Mouse (Mus musculus): ENCODE results near the gene Pcnp.
"Not testable (repeated sequence)": the region's sequence is repeated elsewhere in the genome, so short reads cannot be mapped to it uniquely, and the experiment has no call there.

Gene Pcnp

DNA sequence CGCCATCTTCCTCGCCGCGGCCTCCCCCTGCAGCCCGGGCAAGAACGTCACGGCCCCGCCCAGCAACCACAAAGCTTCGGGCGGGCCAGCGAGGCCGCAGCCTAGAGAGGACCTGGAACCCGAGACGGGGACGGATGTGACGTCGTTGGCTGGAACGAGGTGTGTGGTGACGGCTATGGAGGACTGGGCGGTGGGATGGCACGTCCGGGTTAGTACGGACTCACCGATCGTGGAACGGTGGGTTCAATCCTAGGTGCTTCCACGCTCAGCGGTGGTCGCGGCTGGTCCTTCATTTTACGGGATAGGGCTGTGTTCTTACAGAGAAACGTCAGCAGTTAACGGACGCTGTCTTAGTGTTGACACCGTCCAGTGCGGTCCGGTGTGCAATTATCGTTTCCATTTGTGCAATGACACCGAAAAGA, at the start of gene Pcnp:
TSS of gene Pcnp (minus strand) at position 79 of the 422 bp plus-strand sequence.
- peak; percentile 98 for DNase-seq

GRCm38 (mm10) chr16:56076121-56076869, 46.8 kb upstream of the Pcnp start:
- no peak for DNase-seq

DNA sequence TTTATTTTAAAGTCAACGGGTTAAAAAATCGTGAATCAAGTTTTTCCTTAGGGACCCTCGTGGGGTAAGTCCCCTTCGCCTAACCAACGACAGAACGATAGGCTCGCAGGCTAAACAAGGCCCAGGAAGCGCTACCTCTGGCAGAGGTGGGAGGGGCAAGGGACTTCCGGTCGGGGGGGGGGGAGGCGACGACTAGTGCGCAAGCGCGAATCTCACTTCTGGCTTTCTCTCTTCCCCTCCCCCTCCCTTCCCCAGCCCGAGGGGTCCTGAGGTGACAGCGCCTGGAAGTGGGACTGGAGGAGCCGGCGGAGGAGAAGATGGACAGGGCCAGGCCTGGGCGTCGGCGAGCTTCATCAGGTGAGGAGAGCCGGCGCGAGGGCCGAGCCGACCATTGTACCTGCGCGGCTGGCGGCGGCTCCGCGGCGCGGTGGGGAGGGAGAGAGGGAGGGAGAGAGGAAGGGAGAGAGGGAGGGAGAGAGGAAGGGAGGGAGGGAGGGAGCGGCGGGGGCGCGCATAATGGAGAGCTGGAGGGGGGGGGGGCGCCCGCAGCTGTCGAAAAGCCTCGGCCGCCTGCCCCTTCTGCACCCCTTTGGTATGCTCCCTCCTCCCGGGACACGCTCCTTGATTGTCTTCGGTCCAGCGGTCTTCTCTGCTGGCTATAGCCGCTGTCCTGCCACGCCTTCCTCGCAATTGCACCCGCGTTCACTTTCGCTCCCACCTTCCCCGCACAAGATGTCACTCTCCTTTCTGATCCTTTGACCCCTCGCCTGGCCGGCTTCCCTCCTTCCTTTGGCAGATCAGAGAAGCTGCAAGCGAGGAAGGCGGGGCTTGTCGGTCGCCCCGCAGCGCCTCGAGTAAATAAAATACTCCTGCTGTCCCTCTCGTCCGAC, 45.9 kb upstream of the Pcnp start:
- peak; percentile 81 for DNase-seq

DNA sequence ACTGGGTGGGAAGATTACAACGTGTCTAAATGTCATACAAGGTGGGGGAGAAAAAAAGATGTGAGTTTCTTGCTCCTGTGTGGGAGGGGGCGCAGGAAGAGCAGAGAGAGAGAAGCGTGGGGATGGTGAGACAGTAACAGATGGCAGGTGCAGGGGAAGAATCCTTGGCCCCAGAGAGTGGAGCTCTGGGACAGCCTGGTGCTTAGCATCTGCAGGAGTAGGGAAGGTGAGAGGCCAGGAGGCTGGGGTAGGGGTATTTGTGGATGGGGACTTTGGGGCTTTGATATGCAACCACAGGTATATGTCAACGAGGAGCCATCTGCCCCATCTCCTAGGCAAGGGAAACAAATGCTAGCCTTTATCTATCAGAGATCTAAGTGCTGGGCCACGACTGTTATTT, 45.0 kb upstream of the Pcnp start:
- no peak for DNase-seq

DNA sequence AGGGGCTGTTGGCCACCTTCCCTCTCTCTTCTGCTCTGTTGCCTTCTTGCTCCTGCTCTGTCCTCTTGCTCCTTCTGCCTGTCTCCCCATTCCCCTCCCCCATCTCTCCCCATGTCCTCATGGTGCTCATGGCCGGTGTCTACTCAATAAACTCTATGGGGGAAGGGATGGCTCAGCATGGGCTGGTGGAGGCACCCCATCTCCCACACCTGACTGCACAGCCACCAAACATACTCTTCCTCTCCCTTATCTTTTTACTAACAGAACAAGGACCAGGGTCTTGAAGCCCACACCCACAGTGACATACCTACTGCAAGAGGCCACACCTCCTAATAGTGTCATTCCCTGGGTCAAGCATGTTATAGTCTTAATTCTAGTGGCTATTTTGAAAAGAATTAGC, 44.6 kb upstream of the Pcnp start:
- DNase-seq, result no peak

GRCm38 (mm10) chr16:56073150-56073549, 43.6 kb upstream of the Pcnp start:
- not testable (repeated sequence) for DNase-seq

- no peak for DNase-seq
Measured at GRCm38 (mm10) chr16:56072533-56072932, 43.0 kb upstream of the Pcnp start.

DNA sequence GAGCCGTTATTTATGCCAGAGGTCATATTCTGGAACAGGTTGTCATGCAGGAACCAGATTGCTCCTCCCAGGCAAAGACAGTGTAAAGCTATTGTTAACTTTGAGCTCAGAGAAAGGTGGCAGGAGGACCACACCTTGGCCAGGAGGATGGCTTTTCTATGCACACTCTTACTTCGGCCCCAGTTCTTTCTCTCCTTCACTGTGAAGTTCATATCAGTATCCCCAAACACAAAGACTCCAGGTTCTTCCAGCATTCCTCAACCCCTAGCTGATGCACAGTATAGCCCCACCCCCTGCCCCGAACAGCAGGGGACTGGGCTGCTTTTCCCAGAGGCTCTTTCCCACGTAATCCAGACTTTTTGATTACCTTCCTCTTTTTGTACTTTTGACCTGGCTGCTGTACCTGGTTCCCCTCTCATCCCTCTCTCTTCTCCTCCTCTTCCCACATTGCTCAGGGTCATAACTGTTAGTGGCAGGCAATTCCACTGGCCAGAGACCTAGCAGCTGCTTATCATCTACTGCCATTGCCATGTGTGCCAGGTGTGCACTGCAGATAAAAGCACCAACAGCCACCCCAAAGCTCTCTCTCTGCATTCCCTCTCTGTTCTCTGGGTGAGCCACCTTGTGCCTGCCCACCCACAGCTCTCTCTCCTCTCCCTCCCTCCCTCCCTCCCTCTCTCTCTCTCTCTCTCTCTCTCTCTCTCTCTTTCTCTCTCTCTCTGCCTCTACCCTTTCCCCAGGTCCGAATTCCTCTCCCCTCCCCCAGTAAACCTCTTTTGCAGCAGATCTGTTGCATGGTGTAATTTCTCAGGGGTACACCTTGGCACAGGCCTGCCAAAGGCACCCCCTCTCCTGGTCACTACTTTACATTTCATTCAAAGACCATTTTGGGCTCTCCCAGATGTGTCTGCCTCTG, 42.0 kb upstream of the Pcnp start:
- no peak for DNase-seq

- DNase-seq, result no peak
Measured at GRCm38 (mm10) chr16:56068523-56069070, 39.1 kb upstream of the Pcnp start.

DNA sequence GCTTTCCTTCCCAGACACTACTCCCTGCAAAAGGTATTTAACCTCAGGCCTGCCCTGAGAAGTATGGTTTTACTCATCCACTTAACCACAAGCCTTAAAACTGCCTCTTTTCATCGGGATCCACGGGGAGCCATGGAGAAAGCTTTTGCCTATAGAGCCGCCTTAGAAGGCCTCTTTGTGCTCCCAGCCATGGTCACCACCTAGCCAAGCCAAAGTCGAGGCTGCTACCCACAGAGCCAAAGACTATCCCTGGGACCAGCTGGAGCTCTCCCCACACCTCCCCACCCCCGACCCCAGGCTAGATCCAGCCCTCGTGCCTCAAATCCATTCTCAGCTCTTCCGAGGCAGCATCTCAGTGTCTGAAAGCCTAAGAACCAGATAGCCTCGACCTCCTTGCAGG, 36.6 kb upstream of the Pcnp start:
- DNase-seq, result no peak

DNA sequence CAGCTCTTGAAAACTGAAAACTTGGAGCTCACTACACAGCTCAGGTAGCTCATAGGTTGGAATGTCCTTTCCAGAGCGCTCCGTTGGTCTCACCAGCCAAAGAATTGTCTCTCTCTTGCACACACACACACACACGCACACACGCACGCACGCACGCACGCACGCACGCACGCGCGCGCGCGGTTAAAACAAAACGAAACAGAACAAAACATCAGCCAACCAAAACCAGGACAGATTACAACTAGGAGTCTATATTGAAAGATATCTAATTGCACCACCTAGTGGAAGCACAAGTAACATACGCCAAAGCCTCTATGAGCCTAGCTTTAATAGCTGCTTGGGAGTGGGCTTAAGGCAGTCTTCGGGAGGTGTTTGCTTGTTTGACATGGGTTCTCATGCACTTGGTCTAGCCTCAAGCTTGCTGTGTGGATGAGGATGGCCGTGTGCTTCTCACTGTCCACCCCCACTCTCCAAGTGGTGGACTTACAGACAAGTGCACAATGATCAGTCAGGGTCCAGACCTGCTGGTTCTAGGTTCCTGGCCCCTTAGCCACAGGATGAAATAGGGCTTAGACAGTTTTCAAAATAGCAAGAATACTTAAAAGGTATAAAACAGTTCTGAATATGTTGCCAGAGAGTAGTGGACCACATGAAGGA, 34.9 kb upstream of the Pcnp start:
- DNase-seq, result peak; percentile 82

DNA sequence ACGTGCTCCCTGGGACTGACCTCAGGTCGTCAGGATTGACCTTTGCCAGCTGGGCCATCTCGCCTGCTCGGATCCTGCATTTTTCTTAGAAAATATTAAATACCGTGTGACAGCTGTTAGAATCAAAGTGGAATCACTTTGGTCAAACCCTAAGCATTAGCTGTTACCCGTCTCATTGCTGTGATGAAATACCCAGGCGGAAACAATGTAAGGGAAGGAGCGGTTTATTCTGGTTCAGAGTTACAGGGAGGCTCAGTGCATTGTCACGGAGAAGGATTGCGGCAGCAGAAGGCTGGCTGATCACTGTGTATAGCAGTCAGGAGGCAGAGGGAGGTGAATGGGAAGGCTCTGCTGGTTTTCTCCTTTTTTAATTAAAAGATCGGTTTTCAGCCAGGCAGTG, 33.4 kb upstream of the Pcnp start:
- DNase-seq, result no peak

DNA sequence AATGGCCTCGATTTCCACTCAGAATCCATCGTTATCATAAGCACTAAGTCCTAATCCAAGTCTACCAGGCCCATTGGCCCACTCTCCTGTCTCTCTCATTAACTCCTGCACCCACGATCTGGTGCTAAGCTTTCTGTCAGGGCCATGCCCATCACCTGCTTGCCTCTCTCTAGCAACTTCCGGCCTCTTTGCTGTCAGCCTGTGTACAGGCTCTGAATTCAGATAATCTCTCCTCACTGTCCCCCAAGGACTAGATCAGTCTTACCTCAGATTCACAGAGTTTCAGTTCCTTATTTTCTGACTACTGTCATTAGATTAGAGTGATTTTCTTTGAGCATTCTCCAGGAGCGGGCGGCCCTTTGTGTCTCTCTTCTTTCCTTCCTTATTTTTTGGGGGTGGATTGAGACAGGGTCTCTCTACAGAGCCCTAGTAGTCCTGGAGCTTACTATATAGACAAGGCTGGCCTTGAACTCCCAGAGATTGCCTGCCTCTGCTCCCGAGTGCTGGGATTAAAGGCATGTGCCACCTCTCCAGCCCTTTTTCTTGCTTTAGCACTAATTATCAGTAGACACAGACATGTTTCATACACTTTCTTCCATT, 32.6 kb upstream of the Pcnp start:
- DNase-seq, result no peak

DNA sequence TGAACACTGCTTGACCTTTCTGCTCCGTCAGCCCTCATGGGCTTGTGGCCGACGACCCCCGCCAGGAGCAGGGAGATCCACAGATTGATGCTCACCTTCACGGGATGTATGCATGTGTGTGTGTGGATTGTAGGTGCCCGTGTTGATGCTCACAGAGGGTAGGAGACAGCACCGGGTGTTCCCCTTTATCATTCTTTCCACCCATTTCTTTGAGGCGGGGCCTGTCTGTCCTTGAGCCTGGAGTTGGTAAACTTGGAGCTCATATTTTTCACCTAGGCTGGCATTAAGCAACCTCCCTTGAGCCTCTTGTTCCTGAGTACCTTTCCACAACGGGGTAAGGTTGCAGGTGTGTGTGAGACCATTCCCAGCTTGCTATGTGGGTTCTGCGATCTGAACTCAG, 28.6 kb upstream of the Pcnp start:
- no peak for DNase-seq

DNA sequence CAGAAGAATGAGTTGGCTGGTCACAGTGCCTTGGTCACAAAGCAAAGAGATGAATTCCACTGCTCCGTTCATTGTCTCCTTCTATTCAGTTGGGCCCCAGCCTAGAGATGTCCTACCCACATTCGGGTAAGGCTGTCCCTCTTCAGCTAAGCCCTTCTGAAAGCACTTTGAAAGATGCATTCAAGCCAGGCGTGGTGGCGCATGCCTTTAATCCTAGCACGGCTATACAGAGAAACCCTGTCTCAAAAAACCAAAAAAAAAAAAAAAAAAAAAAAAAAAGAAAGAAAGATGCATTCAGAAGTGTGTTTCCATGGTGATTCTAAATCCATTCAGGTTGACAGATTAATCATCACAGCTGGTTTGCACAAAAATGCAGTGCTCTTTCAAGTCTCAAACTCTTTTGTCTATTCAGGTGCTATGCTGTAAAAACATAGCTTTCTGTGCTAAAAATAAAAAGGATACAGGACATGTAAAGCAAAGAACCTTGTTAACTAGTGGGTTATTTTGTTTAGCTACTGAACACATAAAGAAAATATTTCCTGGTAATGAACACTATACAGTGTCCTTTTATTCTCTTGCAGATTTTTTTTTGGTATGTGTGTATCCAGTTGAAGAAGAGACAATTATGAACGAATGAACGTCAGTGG, 27.5 kb upstream of the Pcnp start:
- DNase-seq, result no peak

- no peak for DNase-seq
Measured at GRCm38 (mm10) chr16:56055911-56056310, 26.4 kb upstream of the Pcnp start.

GRCm38 (mm10) chr16:56048038-56048437, 18.5 kb upstream of the Pcnp start, which contains the start of gene Senp7:
Senp7 (plus strand) TSS chr16:56048338.
- not testable (repeated sequence) for DNase-seq

GRCm38 (mm10) chr16:56038090-56038489, 8.6 kb upstream of the Pcnp start:
- no peak for DNase-seq

DNA sequence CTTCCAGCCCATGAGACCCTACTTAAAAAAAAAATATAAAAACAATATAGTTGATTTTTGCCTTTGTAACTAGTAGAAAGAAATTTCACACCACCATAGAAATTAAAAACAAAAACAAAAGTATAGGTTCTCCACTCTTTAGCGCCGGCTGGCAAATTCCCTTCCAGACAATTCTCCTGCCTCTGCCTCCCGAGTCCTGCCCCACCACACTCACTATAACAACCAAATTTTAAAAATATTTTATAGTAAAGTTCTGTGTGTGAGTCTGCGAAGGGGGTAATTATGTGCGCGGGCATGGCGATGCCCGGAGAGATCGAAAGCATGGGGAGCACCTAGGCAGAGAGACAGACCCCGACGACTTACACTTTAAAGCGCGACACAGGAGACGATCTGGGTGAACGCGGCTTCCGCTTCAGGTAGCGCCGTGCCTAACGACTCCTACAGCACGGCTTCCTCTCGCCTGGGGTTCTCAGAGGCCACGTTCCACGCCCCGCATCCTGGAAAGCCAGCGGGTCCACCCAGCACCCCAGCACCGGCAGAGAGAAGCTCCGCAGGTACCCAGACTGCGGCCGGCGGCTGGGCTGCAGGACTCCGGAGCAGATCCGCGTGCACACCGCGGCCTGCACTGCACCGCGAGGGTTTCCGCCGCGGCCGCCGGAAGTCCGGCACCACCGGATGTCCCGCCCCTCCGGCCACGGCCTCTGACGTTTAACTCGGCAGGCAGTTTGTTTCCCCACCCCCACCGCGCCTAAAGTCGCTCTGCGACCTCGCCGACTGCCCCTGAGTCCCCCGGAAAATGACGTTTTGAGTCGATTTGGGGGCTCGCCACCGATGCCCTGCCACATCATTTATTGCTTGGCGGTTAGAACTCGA, 7.8 kb upstream of the Pcnp start, which contains the start of gene Trmt10c:
TSS of gene Trmt10c (minus strand) at position 682 of the 873 bp plus-strand sequence.
- DNase-seq, result peak; percentile 88

- no peak for DNase-seq
Measured at GRCm38 (mm10) chr16:56036501-56036900, 7.0 kb upstream of the Pcnp start.

All from layer of hippocampus, adult 9-11 months (tissue).